Mouse (Mus musculus): Measurements from ENCODE around the gene Gm10681. TPM values are rescaled to one million over a fixed set of nuclear protein-coding genes. Genes with fewer than 3 reads are reported as not detected.
"Not testable (repeated sequence)": the region's sequence is repeated elsewhere in the genome, so short reads cannot be mapped to it uniquely, and the experiment has no call there.

Gene Gm10681
- polyA plus RNA-seq, 1 experiment from 2014 or later: not detected

GRCm38 (mm10) chr3:98507229-98507628 is 81.4 kb downstream of the Gm10681 start:
- not testable (repeated sequence) for H3K4me2 ChIP-seq (replicated peaks); H3K9me3 ChIP-seq (replicated peaks); ATAC-seq (ENCODE audit: insufficient number of reproducible peaks, low FRiP score, low TSS enrichment, low read depth); H3K36me3 ChIP-seq; H3K4me3 ChIP-seq (replicated peaks); H3K4me1 ChIP-seq; H3K9ac ChIP-seq; H3K27me3 ChIP-seq; H3K27ac ChIP-seq (replicated peaks)
- no CpG with 5 or more reads among the region's 5 CpGs for whole genome bisulfite sequencing

Other genes starting within 250 kb of the Gm10681 start
- 191 and 194 TPM in 2 replicates for gene Phgdh, start 248.8 kb downstream of the Gm10681 start, polyA plus RNA-seq (2015; fragmentation: Nextera tagmentation; extraction: Ambion mirVana)
- gene Zfp697, start 206.3 kb downstream of the Gm10681 start, polyA plus RNA-seq (2015; fragmentation: Nextera tagmentation; extraction: Ambion mirVana): 5.6 and 6.0 TPM in 2 replicates
- not detected in 2 replicates for gene Gm4450, start 131.7 kb downstream of the Gm10681 start, polyA plus RNA-seq (2015; fragmentation: Nextera tagmentation; extraction: Ambion mirVana)
- gene Hsd3b4, start 78.3 kb downstream of the Gm10681 start, polyA plus RNA-seq (2015; fragmentation: Nextera tagmentation; extraction: Ambion mirVana): not detected in 2 replicates
- not detected in 2 replicates for gene Hsd3b5, start 41.4 kb upstream of the Gm10681 start, polyA plus RNA-seq (2015; fragmentation: Nextera tagmentation; extraction: Ambion mirVana)
- not detected in 2 replicates for gene Hsd3b2, start 135.7 kb upstream of the Gm10681 start, polyA plus RNA-seq (2015; fragmentation: Nextera tagmentation; extraction: Ambion mirVana)
- not detected in 2 replicates for gene Hsd3b3, start 174.3 kb upstream of the Gm10681 start, polyA plus RNA-seq (2015; fragmentation: Nextera tagmentation; extraction: Ambion mirVana)
- gene Hsd3b6, start 225.6 kb upstream of the Gm10681 start, polyA plus RNA-seq (2015; fragmentation: Nextera tagmentation; extraction: Ambion mirVana): 1.4 and 1.9 TPM in 2 replicates

Data from embryonic facial prominence, embryonic 15.5 days (tissue).